Mouse (Mus musculus) olfactory bulb, adult 2 months (tissue): ENCODE results near the gene Gabrb1. TPM values are rescaled to one million over a fixed set of nuclear protein-coding genes. Genes with fewer than 3 reads are reported as not detected.

Experiments
- H3K27ac ChIP-seq: fragments of 200-500 bp; 2 replicates; pipeline ENCODE4 v1.5.1; 2012; ENCODE audit warnings: low read depth, low read length; ENCODE audit not compliant: insufficient read depth
- H3K4me1 ChIP-seq: fragments of 200-500 bp; 2 replicates; pipeline ENCODE4 v1.6.1; 2012; ENCODE audit warnings: low read length; ENCODE audit not compliant: control insufficient read depth, insufficient read depth
- H3K4me3 ChIP-seq: fragments of 200-500 bp; 2 replicates; pipeline ENCODE4 v1.5.1; 2012; ENCODE audit warnings: mild to moderate bottlenecking, low read depth, low read length, moderate library complexity; ENCODE audit not compliant: insufficient read depth
- CTCF ChIP-seq: fragments of 200-500 bp; IDR thresholded peaks from 2 replicates; pipeline ENCODE4 v1.5.1; 2012; ENCODE audit warnings: low read depth, mild to moderate bottlenecking, low read length, moderate library complexity; ENCODE audit not compliant: insufficient read depth
- POLR2A ChIP-seq: fragments of 200-500 bp; IDR thresholded peaks from 2 replicates; pipeline ENCODE4 v1.6.1; 2012; ENCODE audit warnings: mild to moderate bottlenecking, low read depth, low read length, moderate library complexity; ENCODE audit not compliant: insufficient read depth
- WGBS: fragments of 180-500 bp; shearing (Covaris S2); methylation state at CpG from one replicate; pipeline ENCODE4 v1.1.7; 2018; 5-methylcytosine and 5-hydroxymethylcytosine counted together
- polyA plus RNA-seq: library from polyadenylated mRNA; stranded (reverse); fragments of >200 nt; gene quantifications from 2 replicates; pipeline ENCODE4 v1.2.4, GENCODE M21; 2012; ENCODE audit warnings: low replicate concordance; ENCODE audit not compliant: missing spikeins, insufficient read depth, insufficient read length

Gabrb1 gene
- polyA plus RNA-seq, 1 experiment = 22.0 TPM

DNA sequence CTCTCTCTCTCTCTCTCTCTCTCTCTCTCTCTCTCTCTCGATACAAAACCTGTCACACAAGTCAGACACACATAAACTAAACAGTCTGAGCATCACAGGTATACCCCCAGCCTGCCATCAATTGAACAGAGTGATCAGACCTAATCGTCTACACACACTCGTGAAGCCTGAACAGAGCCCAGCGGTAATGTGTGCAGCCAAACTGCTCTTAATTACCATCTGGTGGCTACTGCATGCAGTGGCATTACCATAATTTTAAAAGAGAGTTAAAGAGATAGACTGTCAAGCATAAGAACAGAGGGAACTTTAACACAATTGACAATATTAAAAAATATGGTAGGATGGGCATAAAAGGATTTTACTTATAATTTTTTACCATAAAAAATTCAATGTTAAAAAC is 7.7 kb downstream of the Gabrb1 start:
- Histone ChIP-seq H3K4me3 (no peak overlapping the region), H3K4me1 (no peaks in the 10 kb centered on the region), H3K27ac (no peak overlapping the region)
- TF ChIP-seq POLR2A = no peak
- TF ChIP-seq CTCF = no peak
- 28% methylated on average over 4 of the region's 4 CpGs for WGBS

DNA sequence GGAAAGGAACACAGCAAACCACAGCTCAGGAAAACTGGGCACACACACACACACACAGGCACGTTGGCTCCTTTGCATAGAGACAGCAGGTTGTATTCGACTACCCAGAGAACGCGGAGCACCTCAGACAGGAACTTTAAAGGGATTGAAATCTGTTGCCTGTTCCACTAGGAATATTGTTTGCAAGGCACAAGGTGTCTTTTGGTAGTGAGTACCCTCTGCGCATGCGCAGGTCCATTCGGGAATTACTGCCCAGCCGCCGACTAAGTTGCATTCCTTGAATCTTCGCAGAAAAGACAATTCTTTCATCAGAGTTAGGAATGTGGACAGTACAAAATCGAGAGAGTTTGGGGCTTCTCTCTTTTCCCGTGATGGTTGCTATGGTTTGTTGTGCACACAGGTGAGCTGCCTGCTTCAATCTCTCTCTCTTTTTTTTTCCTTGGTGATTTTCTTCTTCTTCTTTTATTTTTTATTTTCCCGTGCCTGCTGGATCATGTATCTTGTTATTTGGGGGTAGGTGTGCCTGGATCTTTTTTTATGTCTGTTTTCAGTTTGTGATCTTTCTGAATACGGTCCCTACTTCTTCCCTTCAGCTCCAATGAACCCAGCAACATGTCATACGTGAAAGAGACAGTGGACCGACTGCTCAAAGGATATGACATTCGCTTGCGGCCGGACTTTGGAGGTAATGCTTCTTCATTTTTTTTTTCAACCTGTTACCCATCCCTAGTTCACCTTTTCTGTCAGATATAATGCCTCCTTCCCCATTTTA is 42.0 kb downstream of the Gabrb1 start:
- TF ChIP-seq CTCF (no peak), POLR2A (no peak)
- Histone ChIP-seq H3K4me1 (peaks cover 2% of the 10 kb centered on the region; the same call in 1 of the 2 replicates), H3K27ac (no peak overlapping the region; the same call in 1 of the 2 replicates), H3K4me3 (peak overlapping the region; percentile 61)
- WGBS = under 1% methylated on average over 19 of the region's 19 CpGs

DNA sequence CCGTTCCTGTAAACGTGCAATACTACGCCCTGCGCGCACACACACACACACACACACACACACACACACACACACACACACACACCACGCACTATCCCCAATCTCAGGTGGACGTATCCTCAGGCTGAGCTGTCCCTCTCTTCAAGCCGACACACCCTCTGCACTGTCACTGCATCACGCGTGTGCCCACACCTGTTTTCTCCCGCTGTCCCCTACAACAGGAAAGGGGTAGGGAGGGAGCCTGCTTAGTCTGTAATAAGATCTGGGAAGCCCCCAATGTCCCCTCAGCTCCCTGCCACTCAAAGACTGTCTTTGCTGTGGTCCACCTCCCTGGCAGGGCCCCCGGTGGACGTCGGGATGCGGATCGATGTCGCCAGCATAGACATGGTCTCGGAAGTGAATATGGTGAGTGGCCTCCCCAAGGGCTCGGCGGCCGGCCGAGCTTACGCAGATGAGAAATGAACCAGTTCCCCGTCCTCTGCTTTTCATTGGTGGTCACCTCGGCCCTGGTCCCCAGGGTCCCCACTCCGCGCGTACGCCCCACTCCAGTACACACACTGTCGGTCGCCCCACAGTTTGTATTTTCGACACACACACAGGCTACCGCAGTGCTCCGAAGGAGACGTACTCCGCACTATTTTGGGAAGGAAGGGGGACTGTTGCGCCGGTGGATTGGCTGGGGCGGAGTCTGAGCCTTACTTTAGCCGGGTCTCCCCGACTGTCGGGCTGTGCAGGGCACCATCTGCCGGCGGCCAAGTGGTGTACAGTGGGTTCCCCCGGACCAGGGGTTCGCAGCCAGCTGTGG is 42.8 kb downstream of the Gabrb1 start:
- TF ChIP-seq POLR2A (0 out of 2 replicates have a peak, but pooled peaks have one; percentile 26), CTCF (peak; percentile 56)
- peak overlapping the region; percentile 61 for H3K4me3 ChIP-seq
- H3K27ac ChIP-seq = peak overlapping the region; percentile 34

DNA sequence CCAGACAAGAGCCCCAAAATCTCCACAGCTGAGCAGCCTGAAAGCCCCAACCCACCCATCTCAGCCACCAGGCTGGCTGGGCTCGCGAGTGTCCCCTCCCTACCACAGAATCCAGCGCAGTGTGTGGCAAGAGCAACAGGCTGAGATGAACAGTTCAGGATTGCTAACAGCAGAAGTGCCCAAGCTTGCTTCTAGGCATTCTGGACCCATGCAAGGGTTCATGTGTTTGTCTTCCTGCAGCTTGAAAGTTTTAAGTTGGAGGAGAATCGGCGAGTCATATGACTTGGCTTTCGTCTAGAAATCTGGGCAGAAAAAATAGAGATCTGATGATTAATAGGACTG is 43.3 kb downstream of the Gabrb1 start:
- no peak for TF ChIP-seq CTCF
- no peak for TF ChIP-seq POLR2A
- WGBS = 0% methylated on average over 6 of the region's 6 CpGs
- no peak overlapping the region for H3K27ac ChIP-seq
- H3K4me3 ChIP-seq = peak overlapping the region; percentile 61
- H3K4me1 ChIP-seq = peaks cover 2% of the 10 kb centered on the region; the same call in 1 of the 2 replicates

More for the DNA sequence above, 42.8 kb downstream of the Gabrb1 start:
- H3K4me1 ChIP-seq = peaks cover 2% of the 10 kb centered on the region; the same call in 1 of the 2 replicates
- WGBS = under 1% methylated on average over 46 of the region's 46 CpGs

DNA sequence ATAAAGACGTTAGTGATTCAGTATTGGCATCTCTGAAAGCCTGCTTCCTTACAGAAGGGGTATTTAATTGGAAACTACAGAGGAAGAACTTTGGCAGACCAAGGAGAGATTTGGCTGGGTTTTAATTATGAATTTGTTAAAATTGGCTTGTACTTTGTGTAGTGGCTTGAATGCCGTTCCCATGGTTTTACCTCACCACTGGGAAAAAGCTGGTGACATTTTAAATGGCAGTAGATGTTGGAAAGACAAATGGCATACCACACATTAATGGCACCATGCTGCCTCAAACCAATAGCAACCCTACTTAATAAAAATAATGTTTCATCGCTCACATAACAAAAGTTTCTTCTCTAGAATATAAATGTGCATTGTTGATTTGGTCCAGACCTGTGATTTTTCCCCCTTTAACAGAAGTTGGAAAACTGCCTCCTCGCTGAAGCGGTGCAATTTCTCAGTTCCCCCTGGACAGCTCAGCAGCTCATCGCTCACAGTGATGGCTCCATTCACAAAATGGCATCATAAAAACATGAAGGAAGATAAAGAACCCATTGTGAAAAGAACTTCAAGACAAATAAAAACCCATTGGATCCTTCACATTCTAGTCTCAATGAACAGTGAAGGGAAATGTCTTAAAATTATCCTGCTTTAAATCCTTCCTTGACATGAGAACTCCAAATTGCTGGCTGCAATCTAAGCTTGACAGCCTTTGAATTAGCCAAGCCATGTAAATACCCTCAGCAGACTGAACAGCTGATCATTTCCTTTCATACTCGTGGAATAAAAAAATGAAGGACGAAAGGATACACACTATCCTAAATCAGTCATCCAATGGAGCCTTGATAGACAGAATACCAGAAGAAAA is 75.2 kb downstream of the Gabrb1 start:
- Histone ChIP-seq H3K4me3 (no peak overlapping the region), H3K27ac (no peak overlapping the region), H3K4me1 (no peaks in the 10 kb centered on the region)
- 53% methylated on average over 8 of the region's 8 CpGs for WGBS
- TF ChIP-seq POLR2A (no peak), CTCF (no peak)

DNA sequence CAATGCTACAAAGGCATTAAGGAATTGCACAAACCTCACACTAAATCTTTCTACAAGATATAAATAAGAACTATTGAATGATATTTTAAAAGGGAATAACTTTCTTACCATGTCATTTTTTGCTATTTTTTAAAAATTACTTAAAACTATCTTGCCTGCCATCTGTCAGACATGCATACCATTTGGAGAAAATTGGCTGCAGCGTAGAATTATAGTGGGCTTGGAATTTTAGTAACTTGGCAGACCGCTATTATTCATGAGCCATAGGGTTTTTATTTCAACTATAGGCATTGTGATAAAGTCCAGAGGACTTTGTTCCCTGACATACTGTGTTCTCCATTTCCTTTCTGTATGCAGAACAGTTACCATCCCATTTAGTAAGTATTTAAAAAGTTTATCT is 89.5 kb downstream of the Gabrb1 start:
- Histone ChIP-seq H3K4me3 (no peak overlapping the region), H3K27ac (no peak overlapping the region), H3K4me1 (no peaks in the 10 kb centered on the region)
- WGBS = 95% methylated on average over 2 of the region's 2 CpGs
- TF ChIP-seq POLR2A = no peak
- TF ChIP-seq CTCF = no peak

DNA sequence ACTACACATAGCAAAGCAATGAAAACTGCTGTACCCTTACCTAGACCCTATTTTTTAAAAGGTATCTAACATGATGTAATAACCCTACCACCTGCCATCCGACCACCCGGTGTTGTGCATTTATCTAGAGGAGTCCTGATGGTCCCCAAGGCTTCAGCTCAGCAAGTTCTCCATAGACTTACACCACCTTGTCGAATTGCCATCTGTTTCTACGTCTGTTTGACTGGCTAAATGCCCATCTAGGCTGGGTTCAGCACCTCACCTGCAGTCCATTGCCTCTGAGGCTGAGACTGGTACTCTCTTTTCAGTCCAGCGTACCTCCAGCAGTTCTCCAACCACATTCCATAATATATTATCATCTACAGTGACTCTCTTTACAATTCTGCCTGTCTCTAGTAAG is 96.1 kb downstream of the Gabrb1 start:
- WGBS = 87% methylated on average over 5 of the region's 5 CpGs
- no peak for TF ChIP-seq POLR2A
- no peak for TF ChIP-seq CTCF
- Histone ChIP-seq H3K4me3 (no peak overlapping the region), H3K4me1 (no peaks in the 10 kb centered on the region), H3K27ac (no peak overlapping the region)

DNA sequence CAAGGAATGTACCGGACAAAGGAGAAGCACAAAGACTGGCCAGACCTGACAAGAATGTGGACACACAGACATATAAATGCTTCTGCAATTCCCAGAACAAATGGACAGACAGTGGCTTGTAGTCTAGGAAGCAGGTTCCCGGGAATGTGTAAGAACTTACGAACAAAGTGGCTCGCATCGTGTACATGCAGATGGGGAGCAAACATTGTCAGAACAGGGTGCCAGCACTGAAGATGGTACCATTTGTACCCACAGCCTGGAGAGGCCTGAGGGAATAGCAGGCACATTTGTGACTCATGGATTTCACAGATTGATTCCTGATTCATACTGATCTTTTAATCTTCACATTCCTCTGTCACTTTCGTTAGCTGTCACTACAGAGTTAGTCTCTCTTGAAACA is 103.2 kb downstream of the Gabrb1 start:
- Histone ChIP-seq H3K27ac (no peak overlapping the region), H3K4me1 (no peaks in the 10 kb centered on the region), H3K4me3 (no peak overlapping the region)
- no peak for TF ChIP-seq POLR2A
- no peak for TF ChIP-seq CTCF
- 92% methylated on average over 6 of the region's 6 CpGs for WGBS

DNA sequence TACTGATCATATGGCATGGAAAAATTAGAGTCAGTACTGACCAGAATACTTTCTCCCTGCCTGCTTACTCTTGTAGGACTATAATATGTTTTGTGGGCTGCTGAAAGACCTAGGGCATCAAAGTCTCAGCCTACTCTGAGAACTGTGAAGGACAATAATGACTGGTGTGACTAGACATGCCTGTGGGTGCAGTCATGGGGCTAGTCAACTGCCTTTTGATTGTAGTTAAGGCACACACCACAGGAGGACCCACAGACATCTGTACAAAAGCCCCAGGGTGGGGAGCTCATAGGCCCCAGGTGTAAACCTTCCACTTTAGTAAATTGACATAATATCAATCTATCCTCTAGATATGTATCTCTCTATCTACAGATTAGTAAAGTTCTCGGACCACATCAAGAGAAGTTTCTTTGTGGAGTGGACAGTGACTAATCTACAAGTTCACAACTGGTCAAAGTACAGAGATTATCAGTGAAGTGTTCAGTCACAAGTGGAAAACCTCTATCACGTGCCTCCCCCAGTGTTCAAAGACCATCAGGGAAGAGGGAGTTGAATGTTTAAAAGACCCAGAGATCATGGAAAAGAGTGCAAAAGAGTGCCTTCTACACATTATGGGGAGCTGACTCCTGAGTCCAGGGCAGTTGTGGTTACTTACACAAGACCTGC is 123.7 kb downstream of the Gabrb1 start:
- no peak overlapping the region for H3K4me3 ChIP-seq
- no peak for TF ChIP-seq CTCF
- TF ChIP-seq POLR2A = no peak
- H3K4me1 ChIP-seq = no peaks in the 10 kb centered on the region
- H3K27ac ChIP-seq = no peak overlapping the region
- 90% methylated on average over 2 of the region's 2 CpGs for WGBS
